Mouse (Mus musculus) intestine, postnatal 0 days (tissue): ENCODE measurements around the gene Nras. TPM values are rescaled to one million over a fixed set of nuclear protein-coding genes. Genes with fewer than 3 reads are reported as not detected.
A peak's percentile ranks its signal among the peaks of the same experiment; 100 is the strongest.

Experiments
- ATAC-seq: fragments of 200-750 bp; cut with Nextera tagmentation; 2 replicates; pipeline ENCODE4 v1.8.0; 2017; ENCODE audit warnings: mild to moderate bottlenecking, moderate TSS enrichment, moderate library complexity
- H3K27ac ChIP-seq: fragments of 300-500 bp; sonication (generic); 2 replicates; pipeline ENCODE4 v1.5.1; 2014; ENCODE audit warnings: mild to moderate bottlenecking, low read depth, low read length, moderate library complexity
- H3K27me3 ChIP-seq: fragments of 300-500 bp; sonication (generic); replicated peaks from 2 replicates; pipeline ENCODE4 v1.6.1; 2014; ENCODE audit warnings: low read length, mixed read lengths; ENCODE audit not compliant: control insufficient read depth, insufficient read depth
- H3K36me3 ChIP-seq: fragments of 300-500 bp; sonication (generic); 2 replicates; pipeline ENCODE4 v1.6.1; 2014; ENCODE audit warnings: mild to moderate bottlenecking, moderate library complexity; ENCODE audit not compliant: control insufficient read depth, insufficient read depth
- H3K4me1 ChIP-seq: fragments of 300-500 bp; sonication (generic); replicated peaks from 2 replicates; pipeline ENCODE4 v1.6.1; 2014; ENCODE audit warnings: antibody characterized with exemption, low read length, mixed read lengths; ENCODE audit not compliant: control insufficient read depth, insufficient read depth
- H3K4me2 ChIP-seq: fragments of 300-500 bp; sonication (generic); replicated peaks from 2 replicates; pipeline ENCODE4 v1.6.1; 2014; ENCODE audit warnings: low read depth, mild to moderate bottlenecking, moderate library complexity
- H3K4me3 ChIP-seq: fragments of 300-500 bp; sonication (generic); 2 replicates; pipeline ENCODE4 v1.5.1; 2014; ENCODE audit warnings: low read depth, low read length
- H3K9ac ChIP-seq: fragments of 300-500 bp; sonication (generic); 2 replicates; pipeline ENCODE4 v1.6.1; 2014; ENCODE audit warnings: mild to moderate bottlenecking, low read depth, low read length
- H3K9me3 ChIP-seq: fragments of 300-500 bp; sonication (generic); 2 replicates; pipeline ENCODE4 v1.6.1; 2016; ENCODE audit warnings: mixed run types; ENCODE audit not compliant: control insufficient read depth
- CTCF ChIP-seq: sonication (generic); IDR thresholded peaks from 2 replicates; pipeline ENCODE4 v1.5.1; 2016; ENCODE audit warnings: low read depth, mild to moderate bottlenecking, control low read depth, antibody characterized with exemption, moderate library complexity
- WGBS: fragments of 180-500 bp; shearing (Covaris S2); extraction: QIAGEN DNeasy Blood & Tissue Kit; methylation state at CpG from one replicate; pipeline ENCODE4 v1.1.7; 2014; 5-methylcytosine and 5-hydroxymethylcytosine counted together
- polyA plus RNA-seq: library from polyadenylated mRNA; unstranded; fragments of >200 nt; fragmentation: Nextera tagmentation; extraction: Ambion mirVana; gene quantifications from 2 replicates; pipeline ENCODE4 v1.2.1, GENCODE M21; 2015

Gene Nras
- polyA plus RNA-seq, 1 experiment from 2014 or later = 40.1 TPM

DNA sequence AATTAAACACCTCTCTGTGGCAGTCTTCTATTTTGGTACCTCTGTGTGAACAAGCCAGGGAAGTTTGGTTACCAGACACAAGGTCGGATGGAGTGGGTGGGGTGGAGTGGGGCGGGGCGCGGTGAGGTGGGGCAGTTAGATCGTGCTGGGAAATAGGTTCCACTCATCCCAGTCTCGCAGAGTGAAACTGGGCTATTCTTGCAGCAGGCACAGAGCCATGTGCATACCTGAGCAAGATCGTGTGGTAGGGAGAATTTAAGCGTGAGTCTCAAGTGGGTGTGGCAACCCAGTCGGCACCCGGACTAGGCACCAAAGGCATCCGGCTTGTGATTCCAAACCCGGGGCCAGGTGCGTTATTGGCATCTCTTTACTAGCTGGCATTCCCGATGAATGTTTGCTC lies 43.8 kb downstream of the Nras start:
- no peaks in the 10 kb centered on the region for H3K9me3 ChIP-seq
- H3K36me3 ChIP-seq = no peaks in the 10 kb centered on the region
- H3K4me1 ChIP-seq = 0 out of 2 replicates have a peak, but pooled peaks cover 4% of the 10 kb centered on the region
- ATAC-seq = peak; percentile 22; the same call in 1 of the 2 replicates
- H3K27ac ChIP-seq = no peak overlapping the region
- WGBS = under 1% methylated on average over 14 of the region's 14 CpGs
- H3K27me3 ChIP-seq = no peaks in the 10 kb centered on the region
- peak overlapping the region; percentile 91 for H3K4me2 ChIP-seq
- H3K4me3 ChIP-seq = peak overlapping the region; percentile 55
- no peak for TF ChIP-seq CTCF
- H3K9ac ChIP-seq = no peak overlapping the region

DNA sequence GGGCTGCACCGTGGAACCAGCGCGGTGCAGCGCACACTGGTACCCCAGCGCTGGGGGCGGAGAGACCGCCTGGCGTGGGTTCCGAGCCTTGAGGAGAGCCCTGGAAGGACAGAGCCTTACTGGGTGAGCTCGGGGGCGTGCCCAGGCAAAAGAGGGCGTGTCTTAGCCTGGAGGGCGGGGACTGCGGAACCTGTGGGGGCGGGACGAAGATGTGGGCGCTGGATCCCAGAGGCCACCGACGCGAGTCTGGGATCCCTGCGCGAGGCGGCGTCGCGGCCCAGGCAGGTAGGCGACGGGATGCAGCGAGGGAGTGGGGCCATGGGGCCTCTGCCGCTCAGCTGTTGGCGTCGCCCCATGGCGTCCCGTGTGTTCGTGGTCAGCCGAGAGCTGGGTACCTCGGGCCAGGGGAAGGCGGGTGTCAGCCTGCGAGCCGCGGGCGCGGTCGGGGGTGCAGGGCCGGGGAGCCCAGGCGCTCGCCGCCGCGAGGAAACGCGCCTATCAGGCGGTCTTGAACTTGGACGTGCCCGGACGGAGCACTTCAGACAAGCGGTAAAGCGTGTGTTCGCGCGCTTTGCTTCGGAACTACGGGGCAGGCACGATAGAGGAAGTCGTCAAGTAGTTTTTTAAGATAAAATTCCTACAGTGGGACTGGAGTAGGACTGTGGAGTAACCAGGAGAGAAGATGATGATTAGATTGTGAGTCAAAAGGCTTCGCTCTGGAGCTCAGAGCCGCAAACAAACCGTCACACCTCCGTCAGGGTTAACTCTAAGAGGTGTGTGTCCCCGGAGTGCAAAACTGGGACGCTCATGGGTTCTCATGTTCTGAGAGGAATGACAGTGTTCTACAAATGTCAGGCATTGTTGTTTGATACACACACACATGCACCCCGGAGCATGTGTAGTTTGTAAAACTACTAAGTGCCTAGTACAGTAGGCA lies 44.6 kb downstream of the Nras start, which contains the start of gene Dennd2c:
Gene Dennd2c (plus strand): TSS at position 151 of the 937 bp plus-strand sequence.
- TF ChIP-seq CTCF = peak; percentile 21; the same call in 1 of the 2 replicates
- Histone ChIP-seq H3K27me3 (no peaks in the 10 kb centered on the region), H3K9me3 (no peaks in the 10 kb centered on the region), H3K4me2 (peak within 1 kb of the TSS; percentile 91), H3K4me1 (0 out of 2 replicates have a peak, but pooled peaks cover 4% of the 10 kb centered on the region), H3K9ac (peak within 1 kb of the TSS; percentile 50), H3K27ac (0 out of 2 replicates have a peak within 1 kb of the TSS, but pooled peaks have one; percentile 2), H3K4me3 (peak within 1 kb of the TSS; percentile 55), H3K36me3 (no peaks in the 10 kb centered on the region)
- WGBS = under 1% methylated on average over 72 of the region's 72 CpGs
- ATAC-seq = peak; percentile 98

DNA sequence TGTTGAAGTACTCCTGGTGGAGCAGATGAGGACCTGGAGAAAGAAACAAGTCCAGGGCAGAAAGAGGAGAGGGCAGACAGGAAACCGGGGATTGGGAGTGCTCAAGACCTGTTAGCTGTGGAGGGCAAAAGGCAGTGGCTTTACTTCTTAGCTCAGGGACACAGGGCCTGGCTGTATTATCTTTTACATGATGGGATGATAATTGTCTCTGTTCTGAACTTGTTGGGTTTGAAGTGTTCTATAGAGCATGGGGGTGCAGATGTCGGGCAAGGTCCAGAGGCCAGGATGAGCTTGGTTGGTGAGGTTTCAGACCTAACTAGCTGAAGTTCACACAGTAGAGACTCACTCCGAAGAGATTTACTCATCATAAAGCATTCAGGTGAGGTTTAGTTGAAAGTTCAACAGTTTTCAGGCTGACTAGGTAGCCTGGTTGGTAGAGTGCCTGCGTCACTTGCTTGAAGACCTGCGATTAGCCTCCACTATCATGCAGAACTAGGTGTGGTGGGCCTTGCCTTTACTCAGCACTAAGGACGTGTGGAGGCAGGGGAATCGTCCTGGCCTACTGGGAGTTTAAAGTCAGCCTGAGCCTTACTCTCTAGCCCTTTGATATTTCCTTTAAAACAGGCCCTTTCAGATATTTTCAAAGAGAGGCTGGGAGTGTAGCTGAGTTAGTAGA lies 49.6 kb downstream of the Nras start:
- H3K27me3 ChIP-seq = no peaks in the 10 kb centered on the region
- 81% methylated on average over 7 of the region's 7 CpGs for WGBS
- H3K4me1 ChIP-seq = no peaks in the 10 kb centered on the region
- TF ChIP-seq CTCF = no peak
- H3K4me3 ChIP-seq = no peak overlapping the region
- ATAC-seq = no peak
- no peaks in the 10 kb centered on the region for H3K9me3 ChIP-seq
- H3K9ac ChIP-seq = no peak overlapping the region
- no peak overlapping the region for H3K27ac ChIP-seq
- H3K4me2 ChIP-seq = no peak overlapping the region
- H3K36me3 ChIP-seq = no peaks in the 10 kb centered on the region

GRCm38 (mm10) chr3:103112216-103112615 lies 54.1 kb downstream of the Nras start:
- no peak for ATAC-seq
- Histone ChIP-seq H3K9ac (no peak overlapping the region), H3K4me2 (no peak overlapping the region), H3K27me3 (no peaks in the 10 kb centered on the region), H3K36me3 (no peaks in the 10 kb centered on the region), H3K4me3 (no peak overlapping the region), H3K27ac (no peak overlapping the region), H3K4me1 (no peaks in the 10 kb centered on the region), H3K9me3 (no peaks in the 10 kb centered on the region)
- TF ChIP-seq CTCF = no peak
- WGBS = 51% methylated on average over 5 of the region's 5 CpGs

Other genes with a start within 250 kb of the Nras start
- not detected in 2 replicates for gene Sycp1, start 122.2 kb upstream of the Nras start, polyA plus RNA-seq
- not detected in 2 replicates for gene Nr1h5, start 94.2 kb upstream of the Nras start, polyA plus RNA-seq
- 36.6 and 37.4 TPM in 2 replicates for gene Sike1, start 62.6 kb upstream of the Nras start, polyA plus RNA-seq
- gene Csde1, start 37.9 kb upstream of the Nras start, polyA plus RNA-seq = 113 and 126 TPM in 2 replicates
- not detected in 2 replicates for gene Ampd1, start 15.7 kb downstream of the Nras start, polyA plus RNA-seq
- 0.95 and 0.96 TPM in 2 replicates for gene Dennd2c, start 44.3 kb downstream of the Nras start, polyA plus RNA-seq
- 88.7 and 93.5 TPM in 2 replicates for gene Bcas2, start 113.4 kb downstream of the Nras start, polyA plus RNA-seq
- 7.3 and 7.6 TPM in 2 replicates for gene Trim33, start 221.0 kb downstream of the Nras start, polyA plus RNA-seq